Mouse (Mus musculus) small intestine, adult 2 months (tissue): ENCODE results near the gene Thap11.

Experiments
- CTCF ChIP-seq: fragments of 200-500 bp; IDR thresholded peaks from 2 replicates; pipeline ENCODE4 v1.5.1; 2012; ENCODE audit warnings: low read depth, mild to moderate bottlenecking, control low read depth, inconsistent platforms, low read length, moderate library complexity, mixed read lengths; ENCODE audit not compliant: insufficient replicate concordance, insufficient read length; ENCODE audit errors: extremely low read depth
- POLR2A ChIP-seq: fragments of 200-500 bp; IDR thresholded peaks from 2 replicates; pipeline ENCODE4 v1.6.1; 2012; ENCODE audit warnings: low read depth, mild to moderate bottlenecking, control low read depth, inconsistent platforms, low read length, moderate library complexity

- TF ChIP-seq POLR2A (peak; percentile 89), CTCF (no peak)
Measured at GRCm38 (mm10) chr8:105880754-105881520, 26.0 kb downstream of the Thap11 start, which contains the start of gene Edc4.
